Mouse (Mus musculus) c-Kit-positive CD71-negative TER-119-negative erythroid progenitor cells, embryonic 14.5 days (primary cell): ENCODE results near the gene Mfap4.
A peak's percentile ranks its signal among the peaks of the same experiment; 100 is the strongest.

Experiments
- DNase-seq: peaks from one replicate; pipeline ENCODE4 v3.0.0-alpha.2; 2013; ENCODE audit warnings: low read depth

The Mfap4 gene

DNA sequence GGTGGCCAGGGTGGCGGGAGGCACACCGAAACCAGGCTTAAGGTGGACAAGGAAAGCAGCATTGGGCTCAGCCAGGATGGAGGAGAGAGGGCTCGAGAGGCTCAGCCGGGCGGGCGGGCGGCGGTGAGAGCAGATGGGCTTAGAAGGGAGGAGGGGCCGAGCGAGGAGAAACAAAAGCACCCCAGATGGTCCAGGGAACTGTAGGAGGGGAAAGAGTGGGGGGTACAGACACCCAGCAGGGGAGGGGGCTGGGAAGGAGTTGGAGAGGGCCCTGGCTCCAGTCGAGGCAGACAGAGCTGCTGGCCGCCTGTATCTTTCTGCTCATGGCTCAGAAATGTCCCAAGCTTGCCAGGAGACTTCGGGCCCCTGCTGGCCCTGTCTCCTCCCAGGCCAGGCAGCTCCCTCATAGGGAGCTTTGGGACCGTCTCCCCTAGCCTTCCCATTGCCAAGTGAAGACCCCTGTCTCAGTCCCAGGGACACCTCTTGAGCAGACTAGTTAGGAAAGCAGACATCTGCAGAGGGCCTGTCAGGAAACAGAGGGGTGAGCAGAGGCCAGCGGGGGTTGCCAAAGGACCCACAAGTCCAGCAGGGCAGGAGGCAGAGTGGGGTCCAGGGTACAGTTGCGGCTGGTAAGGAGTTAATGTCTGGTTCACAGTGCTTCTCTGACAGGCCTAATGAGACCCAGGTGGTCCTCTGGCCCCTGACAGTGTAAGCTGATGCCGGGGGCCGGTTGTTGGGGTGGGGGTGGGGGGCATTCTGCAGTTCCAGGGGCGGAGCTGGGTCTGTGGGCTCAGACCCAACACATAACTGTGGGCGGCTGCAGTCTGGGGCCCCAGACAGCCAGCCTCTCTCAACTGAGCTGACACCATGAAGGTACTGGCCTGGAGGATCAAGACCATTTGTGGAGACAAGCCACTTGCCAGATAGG, at the start of gene Mfap4:
Mfap4 (plus strand) TSS at position 819 of the 928 bp plus-strand sequence.
- DNase-seq = no peak

DNA sequence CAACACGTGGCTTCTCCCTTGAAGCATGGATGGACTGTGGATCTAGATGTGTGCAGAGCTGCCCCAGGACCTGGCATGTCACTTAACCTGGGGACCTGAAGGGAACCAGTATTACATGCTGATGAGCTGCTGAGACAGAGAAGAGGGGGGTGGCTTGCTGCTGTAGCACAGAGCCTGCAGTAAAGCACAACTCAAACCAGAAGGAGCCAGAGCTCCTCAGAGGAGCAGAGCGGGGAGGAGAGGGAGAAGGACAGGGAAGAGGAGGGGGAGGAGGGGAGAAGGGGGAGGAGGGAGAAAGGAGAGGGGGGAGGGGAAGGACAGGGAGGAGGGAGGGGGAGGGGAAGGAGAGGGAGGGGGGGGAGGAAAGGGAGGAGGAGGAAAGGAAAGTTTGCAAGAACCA, 48.9 kb upstream of the Mfap4 start:
- DNase-seq = no peak

DNA sequence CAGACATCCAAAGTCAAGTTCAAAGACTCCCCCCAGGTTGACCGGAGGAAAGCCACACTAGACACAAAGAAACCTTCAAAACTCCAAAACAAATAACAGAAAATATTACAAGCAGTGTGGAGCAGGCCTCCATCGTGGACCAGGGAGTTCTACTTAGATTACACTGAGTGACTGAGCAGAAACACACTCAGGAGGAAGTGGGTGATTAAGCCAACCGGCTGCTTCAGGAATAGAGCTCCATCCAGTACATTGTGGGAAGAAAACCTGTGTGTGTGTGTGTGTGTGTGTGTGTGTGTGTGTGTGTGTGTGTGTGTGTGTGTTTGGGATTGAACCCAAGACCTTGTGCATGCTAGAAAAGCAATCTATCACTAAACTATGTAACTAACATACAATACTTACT, 46.1 kb upstream of the Mfap4 start:
- DNase-seq = no peak

DNA sequence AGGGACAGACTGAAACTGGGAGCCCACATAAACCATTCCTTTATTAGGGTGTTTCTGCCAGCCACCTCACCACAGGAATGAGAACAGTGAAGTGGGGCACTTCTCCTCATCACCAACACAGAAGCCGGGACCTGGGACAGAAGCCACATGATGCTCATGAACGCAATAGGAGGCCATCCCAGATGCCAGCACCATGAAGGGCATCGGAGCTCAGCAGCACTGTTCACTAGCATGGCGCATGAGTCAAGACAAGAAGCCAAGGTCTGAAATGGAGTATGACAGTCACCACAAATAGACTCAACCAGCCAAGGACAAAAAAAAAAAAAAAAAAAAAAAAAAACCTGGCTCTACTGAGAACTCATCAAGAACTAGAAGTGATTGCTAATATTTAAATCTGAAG, 44.8 kb upstream of the Mfap4 start:
- no peak for DNase-seq

DNA sequence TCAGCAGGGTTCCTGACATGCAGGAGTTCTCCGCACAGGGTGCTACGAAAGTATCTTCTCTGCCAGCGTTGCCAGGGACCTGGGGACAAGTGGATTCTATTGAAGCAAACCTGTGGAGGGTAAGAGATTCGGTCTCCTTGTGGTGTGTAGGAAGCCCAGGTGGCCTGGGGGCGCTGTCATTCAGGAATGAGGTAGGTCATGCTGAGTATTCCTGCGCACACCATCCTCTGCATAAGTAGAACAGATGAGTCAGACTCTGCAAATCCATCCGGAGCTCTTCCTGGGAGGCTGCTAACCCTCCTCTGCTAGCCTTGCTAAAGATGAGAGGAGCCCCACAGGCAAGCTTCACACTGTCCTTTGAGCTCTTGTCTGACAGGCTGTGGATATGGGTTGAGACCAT, 43.6 kb upstream of the Mfap4 start:
- DNase-seq = no peak

DNA sequence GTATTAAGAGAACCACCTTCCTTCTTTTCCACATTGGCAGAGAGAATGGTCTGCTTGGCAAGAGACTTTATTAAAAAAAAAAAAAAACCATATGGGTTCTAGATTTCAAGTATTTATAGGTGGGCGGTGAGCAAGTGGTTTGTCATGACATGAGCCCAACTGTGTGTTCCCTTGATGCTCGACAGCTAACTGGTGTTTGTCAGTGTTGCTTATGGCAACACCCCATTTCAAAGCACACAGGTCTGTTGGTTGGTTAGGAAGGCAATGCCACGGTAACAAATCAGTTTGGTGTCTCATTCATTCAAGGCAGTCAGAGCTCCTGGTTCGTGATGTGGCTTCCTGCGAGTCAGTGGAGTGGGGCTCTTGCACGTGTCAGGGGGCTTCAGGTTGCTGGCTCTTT, 41.4 kb upstream of the Mfap4 start:
- no peak for DNase-seq

DNA sequence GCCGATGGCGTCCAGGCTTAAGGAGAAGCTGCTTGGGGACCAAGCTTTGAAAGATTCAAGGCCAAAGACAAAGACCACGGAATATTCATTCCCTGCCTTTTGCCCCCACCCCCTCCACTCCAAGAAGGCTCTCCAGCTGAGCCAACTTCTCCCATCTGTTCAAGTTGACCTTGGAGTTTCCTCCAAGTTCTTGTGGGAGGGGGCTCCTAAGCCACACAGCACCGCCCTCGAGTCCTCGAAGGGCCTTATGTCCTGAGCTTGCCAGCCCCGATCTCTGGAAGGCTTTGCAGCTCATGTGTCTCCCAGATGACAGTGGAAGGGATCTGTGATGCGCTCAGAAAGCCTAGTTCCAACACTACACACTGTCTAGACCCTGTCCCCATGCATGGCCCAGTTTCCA, 37.9 kb upstream of the Mfap4 start:
- DNase-seq = no peak

DNA sequence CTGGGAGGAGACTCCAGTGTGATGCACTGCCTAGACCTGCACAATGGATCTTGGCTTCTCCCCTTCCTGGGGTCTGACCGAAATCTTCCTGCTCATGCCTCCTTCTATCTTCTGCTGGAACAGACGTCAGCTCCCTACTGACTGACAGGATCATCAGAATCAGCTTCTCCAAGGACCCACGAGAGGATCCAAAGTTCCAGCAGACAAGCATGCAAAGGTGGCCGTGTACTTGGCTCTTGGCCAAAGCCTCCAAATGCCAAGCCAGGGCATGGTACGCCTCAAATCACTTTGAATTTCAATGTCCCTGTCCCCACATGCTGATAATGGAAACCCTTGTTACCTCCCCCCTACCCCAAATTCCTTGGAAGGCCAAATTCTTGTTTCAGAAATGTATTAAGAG, 37.2 kb upstream of the Mfap4 start:
- no peak for DNase-seq

DNA sequence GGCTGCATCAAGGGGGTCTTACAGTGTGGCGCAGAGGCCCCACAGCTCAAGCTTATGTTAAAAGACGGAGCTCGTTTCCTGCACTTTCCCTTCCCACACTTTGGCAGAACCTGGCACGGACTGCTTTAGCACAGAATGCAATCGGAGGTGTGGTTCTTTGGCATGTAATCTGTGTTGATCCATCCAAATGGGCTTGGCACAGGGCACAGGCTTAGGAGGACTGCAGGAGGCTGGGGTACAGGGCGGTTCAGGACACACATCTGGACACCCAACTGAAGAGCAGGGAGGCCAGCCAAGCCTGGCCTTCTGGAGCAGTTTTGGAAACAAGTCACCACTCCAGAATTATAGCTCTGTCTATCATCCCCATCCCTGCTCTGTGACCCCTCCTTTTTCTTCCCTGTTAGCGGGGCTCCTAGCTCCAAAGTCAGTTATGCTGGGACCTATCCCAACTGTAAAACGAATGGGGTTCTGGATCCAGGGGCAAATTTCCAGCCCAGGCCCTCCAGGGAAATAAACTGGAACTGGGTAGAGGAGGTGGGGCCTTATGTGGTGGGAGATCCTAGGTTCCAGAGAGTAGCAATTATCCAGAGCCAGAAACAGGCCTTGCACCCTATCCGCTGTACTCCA, 36.5 kb upstream of the Mfap4 start:
- no peak for DNase-seq

DNA sequence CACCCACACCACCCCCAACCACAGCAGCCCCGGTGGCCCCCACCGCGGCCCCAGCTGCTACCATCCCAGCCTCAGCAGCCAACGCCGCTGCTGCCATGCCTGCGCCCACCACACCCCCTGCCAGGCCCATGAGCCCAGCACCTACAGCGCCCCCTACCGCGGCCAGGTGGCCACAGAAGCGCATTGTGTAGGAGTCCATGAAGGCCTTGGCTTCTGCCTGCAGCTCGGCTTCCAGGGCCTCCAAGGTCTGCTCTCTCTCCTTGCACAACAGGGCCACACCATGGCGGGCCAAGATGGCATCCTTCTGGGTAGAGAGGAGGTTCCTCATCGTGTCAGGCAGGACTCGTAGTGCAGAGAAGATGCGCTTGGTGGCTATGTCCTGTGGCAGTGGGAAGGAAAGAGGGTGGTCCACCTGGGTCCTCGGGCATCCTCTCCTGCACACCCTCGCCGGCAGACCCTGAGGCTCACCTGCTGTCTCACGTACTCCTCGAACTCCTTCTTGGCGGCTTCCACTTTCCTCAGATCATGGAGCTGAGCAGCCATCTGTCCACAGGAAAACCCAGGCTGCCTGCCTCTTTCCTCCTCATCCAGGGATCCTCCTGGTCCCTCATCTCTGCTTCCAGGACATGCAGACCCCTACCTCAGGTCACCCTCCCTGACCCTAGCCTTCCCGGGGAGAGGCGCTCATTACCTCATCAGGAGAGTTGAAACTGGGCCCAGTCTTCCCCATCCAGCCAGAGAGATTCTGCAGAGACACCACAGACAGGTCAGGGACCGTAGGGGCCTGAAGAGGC, 35.5 kb upstream of the Mfap4 start:
- peak; percentile 14 for DNase-seq

DNA sequence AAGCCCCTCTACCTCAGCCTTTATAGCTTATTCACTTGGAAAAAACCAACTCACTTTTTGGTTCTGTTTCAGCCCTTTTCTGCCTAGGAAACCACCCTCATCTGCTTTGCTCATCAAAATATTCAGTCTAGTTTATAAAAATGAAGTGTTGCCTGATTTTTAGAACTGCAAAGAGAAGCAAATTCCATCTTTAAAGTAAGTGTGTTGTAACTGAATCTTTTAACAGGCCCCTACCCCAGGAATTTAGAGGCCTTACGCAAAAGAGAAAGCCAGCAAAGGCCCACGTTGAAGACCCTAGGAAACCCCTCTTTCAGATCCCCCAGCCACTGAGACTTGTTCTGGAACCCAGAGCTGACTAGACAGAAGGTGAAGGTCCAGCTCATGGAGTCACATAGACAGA, 21.2 kb upstream of the Mfap4 start:
- no peak for DNase-seq

DNA sequence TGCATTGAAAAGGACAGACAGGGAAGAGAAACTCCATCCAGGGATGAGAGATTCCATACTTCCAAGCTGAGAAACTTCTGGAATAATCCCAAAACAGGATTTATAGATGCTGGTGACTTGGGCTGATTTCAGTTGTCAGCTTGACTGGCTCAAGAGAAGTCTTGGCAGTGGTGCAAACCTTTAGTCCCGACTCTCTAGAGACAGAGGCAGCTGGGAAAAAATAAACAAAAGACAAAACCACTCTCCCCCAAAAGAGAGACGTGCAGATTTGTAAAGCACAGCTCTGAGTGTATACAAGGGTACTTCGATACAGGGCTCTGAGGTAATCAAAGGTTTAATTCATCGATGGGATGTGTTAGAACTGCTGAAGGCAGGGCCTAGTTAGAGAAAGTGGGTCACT, 19.8 kb upstream of the Mfap4 start:
- no peak for DNase-seq

DNA sequence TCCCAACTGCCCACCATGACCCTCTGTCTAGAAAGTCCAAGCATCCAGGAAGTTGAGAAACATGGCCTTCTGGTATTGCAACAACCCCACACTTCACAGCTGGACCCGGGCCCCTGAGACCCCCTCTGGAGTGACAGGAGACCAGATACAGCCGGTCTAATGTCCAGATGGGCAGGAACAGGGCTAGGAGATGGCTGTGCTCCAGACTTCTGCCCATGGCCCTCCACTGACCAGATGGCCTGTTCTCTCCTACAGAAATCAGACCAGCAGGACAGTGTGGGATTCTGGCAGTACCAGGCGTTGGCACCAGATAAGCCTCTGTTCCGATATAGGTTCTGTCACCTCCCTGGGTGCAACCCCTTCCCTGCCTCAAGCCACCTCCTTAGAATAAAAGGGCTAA, 16.7 kb upstream of the Mfap4 start:
- no peak for DNase-seq

DNA sequence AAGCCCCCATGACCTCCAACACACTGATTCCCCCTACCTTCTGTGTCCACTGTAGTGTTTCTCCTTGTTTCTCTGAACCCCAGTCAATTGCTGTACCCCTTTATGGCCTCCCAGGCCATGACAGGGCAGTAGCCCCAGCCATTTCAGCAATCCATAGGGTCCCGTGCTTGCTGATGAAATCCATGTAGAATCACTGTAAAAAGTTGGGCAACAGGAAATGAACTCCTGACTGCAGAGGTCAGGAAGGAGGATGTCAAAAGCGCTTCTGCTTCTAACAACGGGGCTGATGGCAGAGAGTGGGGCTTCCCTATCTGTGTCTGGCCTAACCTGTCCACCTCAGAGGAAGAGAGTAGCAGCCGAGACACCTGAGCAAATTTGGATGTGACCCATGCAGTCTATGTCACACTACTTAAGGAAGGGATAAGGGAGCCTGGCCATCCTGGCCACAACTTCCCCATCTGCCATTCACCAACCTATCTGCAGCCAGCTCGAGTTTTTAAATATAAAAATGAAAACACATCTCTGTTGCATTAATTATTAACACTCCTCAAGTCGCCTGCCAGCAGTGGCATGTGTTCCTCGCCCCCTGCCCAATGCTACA, 15.8 kb upstream of the Mfap4 start:
- DNase-seq = no peak

DNA sequence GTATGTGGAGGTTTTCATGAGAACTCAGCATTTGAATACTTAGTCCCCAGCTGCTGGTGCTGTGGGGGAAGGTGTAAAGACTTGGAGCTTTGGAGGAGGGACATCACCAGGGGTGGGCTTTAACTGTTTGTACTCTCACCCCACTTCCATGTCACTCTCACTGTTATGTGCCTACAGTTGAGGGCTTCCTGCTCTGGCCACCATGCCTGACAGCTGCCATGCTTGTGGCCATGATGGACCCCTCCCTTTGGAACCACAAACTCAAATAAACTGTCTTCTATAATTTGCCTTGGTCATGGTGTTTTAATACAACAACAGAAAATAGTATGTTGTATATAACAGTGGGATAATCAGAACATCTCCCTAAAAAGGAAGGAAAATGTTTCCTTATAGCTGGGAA, 14.4 kb upstream of the Mfap4 start:
- no peak for DNase-seq

DNA sequence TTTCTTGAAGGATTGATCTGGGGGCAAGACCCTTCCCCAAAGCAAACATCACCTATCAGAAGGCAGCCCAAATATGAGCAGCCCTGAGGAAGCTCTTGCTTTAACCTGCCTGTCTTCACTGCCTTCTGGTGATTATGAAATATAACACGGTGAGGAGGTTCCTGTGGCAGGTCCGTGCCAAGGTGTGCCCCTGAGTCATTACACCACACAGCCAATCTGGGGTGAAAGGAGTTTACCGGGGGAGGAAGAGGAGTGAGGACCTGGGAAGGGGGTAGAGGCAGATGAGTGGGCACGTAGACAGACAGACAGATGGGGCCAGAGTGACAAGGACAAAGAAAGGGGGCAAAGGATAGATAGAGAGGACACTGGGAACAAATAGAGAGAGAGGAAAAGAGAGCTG, 11.6 kb upstream of the Mfap4 start:
- DNase-seq = no peak

DNA sequence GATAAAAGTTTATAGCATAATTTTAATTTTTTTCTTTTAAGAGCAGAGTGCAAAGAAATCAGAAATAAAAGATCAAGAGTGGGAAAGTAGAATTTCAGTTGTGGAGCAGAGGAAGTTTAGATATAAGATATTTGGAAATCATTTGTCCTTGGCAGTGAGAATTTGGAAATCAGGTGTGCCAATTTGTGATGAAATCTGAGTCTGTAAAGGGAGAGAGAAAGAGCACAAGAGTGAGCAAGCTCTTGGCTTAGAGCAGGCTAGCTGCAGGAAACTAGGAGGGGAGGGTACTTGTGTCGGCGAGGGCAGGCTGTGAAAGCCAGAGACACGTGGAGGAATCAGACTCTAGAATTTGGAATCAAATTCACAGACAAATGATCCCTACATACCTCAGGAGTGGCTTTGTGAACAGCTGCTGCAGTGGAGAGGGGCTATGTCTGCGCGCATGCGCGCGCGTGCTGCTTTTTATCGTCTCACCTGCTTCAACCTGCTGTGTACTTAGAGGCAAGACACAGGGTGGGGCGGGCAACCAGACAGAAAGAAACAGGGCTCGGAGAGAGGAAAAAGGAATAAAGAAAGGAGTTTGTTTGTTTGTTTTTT, 8.3 kb upstream of the Mfap4 start:
- DNase-seq = no peak

DNA sequence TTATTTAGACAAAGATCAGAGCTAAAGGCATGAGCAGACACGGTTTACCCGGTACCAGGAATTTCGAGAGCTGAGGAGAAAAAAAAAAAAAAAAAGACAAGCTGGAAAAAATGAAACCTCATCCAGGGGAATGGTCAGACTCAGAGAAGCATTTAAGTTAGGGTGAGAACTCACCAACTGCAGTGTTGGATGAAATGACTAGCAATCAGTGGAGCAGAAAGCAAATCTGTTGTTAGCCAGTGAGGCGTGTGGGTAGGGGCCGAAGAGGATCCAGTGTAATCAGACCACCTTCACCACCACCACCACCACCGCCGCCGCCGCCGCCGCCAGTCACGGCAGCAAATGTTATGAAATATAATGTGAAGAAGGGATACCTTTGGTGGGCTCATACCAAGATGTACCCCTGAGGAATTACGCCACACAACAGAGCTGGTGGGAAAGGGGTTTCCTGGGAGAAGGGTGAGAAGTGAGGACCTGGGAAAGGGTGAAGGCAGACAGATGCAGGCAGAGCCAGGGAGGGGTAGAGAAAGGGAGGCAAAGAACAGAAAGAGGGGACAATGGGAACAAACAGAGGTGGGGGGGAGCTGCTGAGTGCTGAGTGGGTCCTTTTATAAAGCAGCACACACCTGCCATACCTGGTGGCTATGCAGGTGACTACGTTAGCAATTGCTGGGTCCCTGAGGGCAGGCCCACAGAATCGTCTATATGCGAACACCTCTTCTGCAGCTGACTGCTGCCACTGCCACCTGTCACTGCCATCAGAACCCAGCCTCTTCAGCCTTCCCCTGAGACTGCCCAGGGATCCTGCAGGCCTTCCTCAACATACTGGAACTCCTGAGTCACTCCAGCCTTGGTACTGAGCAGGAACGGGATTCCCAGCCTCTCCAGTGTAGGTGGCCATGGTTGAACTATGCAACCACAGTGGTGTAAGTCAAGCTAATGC, 7.4 kb upstream of the Mfap4 start:
- DNase-seq = no peak

DNA sequence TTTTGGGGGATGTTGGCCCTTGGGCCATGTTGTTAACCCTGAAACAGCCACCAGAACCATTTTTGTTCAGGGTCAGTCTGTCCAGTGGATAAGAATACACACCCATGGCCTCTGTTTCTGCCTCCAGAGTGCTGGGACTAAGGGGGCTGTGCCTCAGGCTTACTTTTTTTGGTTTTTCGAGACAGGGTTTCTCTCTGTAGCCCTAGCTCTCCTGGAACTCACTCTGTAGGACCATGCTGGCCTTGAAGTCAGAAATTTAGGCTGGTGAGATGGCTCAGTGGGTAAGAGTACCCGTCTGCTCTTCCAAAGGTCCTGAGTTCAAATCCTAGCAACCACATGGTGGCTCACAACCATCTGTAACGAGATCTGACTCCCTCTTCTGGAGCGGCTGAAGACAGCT, 6.4 kb upstream of the Mfap4 start:
- no peak for DNase-seq

DNA sequence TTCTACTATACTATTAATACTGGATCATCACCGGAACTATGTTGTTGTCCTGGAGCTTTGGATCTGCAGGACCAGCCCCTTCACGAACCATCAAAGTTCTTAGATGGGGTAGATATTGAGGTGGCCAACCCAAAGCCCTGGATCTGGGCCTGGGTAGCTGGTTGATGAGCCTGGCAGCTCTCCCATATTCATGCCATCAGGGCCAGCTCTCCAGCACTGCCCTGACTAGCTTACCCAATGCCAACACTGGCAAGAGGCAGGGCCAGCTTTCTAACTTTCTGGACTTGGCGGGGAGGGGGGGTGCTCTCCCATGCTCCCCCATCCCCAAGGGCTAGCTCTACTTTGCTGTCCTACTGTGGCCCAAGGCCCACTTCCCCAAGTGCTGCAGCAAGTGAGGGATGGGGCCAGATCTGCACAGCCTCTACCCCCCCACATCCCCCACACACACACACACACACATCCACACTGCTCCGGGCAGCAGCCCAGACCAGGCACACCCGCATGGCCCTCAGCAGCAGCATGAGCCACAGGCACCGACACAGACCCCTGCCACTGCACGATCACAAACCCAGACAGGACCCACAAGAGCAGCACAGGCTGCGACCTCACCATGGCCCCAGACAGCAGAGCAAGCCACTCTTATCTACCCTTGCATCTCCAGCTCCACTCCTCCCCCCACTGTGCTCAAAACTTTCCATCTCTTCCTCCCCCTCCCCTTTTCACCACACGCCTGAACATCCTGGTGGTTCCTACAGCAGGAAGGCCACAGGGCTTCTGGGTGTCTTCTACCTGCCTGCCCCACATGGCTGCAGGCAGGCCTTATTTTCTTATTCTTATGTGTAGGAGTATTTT, 3.8 kb upstream of the Mfap4 start:
- no peak for DNase-seq
